Mouse (Mus musculus): ENCODE data around the gene Il11ra1. TPM values are rescaled to one million over a fixed set of nuclear protein-coding genes. Genes with fewer than 3 reads are reported as not detected.
"Not testable (repeated sequence)": the region's sequence is repeated elsewhere in the genome, so short reads cannot be mapped to it uniquely, and the experiment has no call there.

Gene Il11ra1
- polyA plus RNA-seq, 1 experiment from 2014 or later = 153 TPM

GRCm38 (mm10) chr4:41698421-41699016 lies 1.3 kb upstream of the Il11ra1 start:
- H3K36me3 ChIP-seq; H3K4me1 ChIP-seq; H3K4me3 ChIP-seq (replicated peaks); H3K9ac ChIP-seq; H3K9me3 ChIP-seq; H3K27ac ChIP-seq; ATAC-seq (ENCODE audit: insufficient read depth, low FRiP score, low read depth); H3K27me3 ChIP-seq (replicated peaks): not testable (repeated sequence)
- WGBS = 7% methylated on average over 24 of the region's 32 CpGs
- H3K4me2 ChIP-seq = 0 out of 2 replicates have a peak overlapping the region, but pooled peaks have one; percentile 25

GRCm38 (mm10) chr4:41700224-41700623 lies 435 bp downstream of the Il11ra1 start:
- not testable (repeated sequence) for ATAC-seq (ENCODE audit: insufficient read depth, low FRiP score, low read depth); H3K36me3 ChIP-seq; H3K4me2 ChIP-seq; H3K4me1 ChIP-seq; H3K9me3 ChIP-seq; H3K27ac ChIP-seq; H3K27me3 ChIP-seq (replicated peaks); H3K4me3 ChIP-seq (replicated peaks); H3K9ac ChIP-seq
- WGBS = 83% methylated on average over 4 of the region's 8 CpGs

- WGBS = 68% methylated on average over 2 of the region's 2 CpGs
- ATAC-seq (ENCODE audit: insufficient read depth, low FRiP score, low read depth); H3K27ac ChIP-seq: not testable (repeated sequence)
Observed at GRCm38 (mm10) chr4:41702226-41702625, 2.4 kb downstream of the Il11ra1 start.

DNA sequence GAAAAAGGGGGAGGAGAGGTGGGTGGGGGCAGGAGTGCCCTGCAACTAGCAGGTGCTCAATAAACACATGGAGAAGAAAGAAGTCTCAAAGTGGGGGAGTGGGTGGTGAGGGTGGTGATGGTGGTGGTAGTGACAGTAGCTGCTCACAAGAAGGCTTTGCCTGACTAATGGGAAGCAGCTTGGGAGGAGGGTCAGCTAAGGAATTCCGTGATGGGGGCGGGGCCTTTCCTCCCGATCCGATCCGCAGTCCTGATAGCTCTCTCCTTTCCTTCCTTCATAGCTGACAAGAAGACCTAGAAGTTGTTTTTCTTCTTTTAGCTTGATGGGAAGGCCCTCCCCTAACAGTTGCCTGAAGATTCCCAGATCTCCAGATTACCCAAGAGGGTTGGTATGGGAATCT lies 4.9 kb downstream of the Il11ra1 start:
- H3K27ac ChIP-seq = no peak overlapping the region
- no peak overlapping the region for H3K4me3 ChIP-seq (replicated peaks)
- no peak for ATAC-seq (ENCODE audit: insufficient read depth, low FRiP score, low read depth)
- peaks cover 9% of the 10 kb centered on the region; the same call in 1 of the 2 replicates for H3K4me1 ChIP-seq
- H3K36me3 ChIP-seq = no peaks in the 10 kb centered on the region
- H3K9ac ChIP-seq = no peak overlapping the region
- WGBS = 9% methylated on average over 5 of the region's 5 CpGs
- peaks cover 6% of the 10 kb centered on the region; the same call in 1 of the 2 replicates for H3K27me3 ChIP-seq (replicated peaks)
- no peaks in the 10 kb centered on the region for H3K9me3 ChIP-seq
- H3K4me2 ChIP-seq = no peak overlapping the region

More at GRCm38 (mm10) chr4:41702226-41702625, 2.4 kb downstream of the Il11ra1 start:
- not testable (repeated sequence) for H3K9me3 ChIP-seq; H3K4me1 ChIP-seq; H3K36me3 ChIP-seq; H3K4me2 ChIP-seq; H3K4me3 ChIP-seq (replicated peaks); H3K27me3 ChIP-seq (replicated peaks); H3K9ac ChIP-seq

- Histone ChIP-seq H3K27me3 (replicated peaks) (peaks cover 6% of the 10 kb centered on the region; the same call in 1 of the 2 replicates), H3K27ac (no peak overlapping the region), H3K9ac (no peak overlapping the region), H3K4me3 (replicated peaks) (no peak overlapping the region), H3K4me2 (no peak overlapping the region), H3K9me3 (no peaks in the 10 kb centered on the region), H3K4me1 (peaks cover 9% of the 10 kb centered on the region; the same call in 1 of the 2 replicates), H3K36me3 (no peaks in the 10 kb centered on the region)
- no peak for ATAC-seq (ENCODE audit: insufficient read depth, low FRiP score, low read depth)
- WGBS = 66% methylated on average over 19 of the region's 19 CpGs
Observed at GRCm38 (mm10) chr4:41705922-41706754, 6.3 kb downstream of the Il11ra1 start.

- H3K4me3 ChIP-seq (replicated peaks) = no peak overlapping the region
- H3K4me2 ChIP-seq = no peak overlapping the region
- H3K4me1 ChIP-seq = peaks cover 17% of the 10 kb centered on the region
- H3K36me3 ChIP-seq = no peaks in the 10 kb centered on the region
- no peak overlapping the region for H3K27ac ChIP-seq
- H3K27me3 ChIP-seq (replicated peaks) = peaks cover 6% of the 10 kb centered on the region; the same call in 1 of the 2 replicates
- WGBS = 4% methylated on average over 13 of the region's 13 CpGs
- no peak overlapping the region for H3K9ac ChIP-seq
- H3K9me3 ChIP-seq = no peaks in the 10 kb centered on the region
- ATAC-seq (ENCODE audit: insufficient read depth, low FRiP score, low read depth) = peak; percentile 51
Observed at GRCm38 (mm10) chr4:41707011-41707535, 7.3 kb downstream of the Il11ra1 start.

DNA sequence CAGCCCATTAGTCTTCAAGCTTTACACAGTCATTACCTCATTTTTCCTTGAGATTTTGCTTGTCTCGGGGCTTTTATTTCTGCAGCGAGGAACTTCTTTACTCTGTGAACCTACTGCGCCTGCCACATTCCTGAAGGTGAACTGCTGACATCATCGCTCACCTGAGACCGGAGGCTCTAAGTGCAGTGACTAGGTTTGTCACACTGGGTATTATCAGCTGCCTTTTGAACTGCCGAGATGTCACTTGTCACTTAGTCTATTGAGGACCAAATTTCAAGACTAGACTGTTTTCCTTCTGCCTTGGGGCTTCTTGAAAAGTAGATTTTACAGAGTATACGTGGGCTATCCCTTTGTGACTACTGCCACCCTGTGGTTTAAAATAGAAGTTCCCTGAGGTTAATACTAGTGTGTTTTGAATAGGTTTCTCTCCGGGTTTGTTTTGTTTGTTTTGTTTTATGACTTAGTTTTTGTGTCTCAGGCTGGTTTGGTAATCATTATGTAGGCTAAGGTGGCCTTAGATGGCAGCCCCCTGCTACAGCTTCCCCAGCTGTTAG lies 8.5 kb downstream of the Il11ra1 start:
- Histone ChIP-seq H3K9ac (no peak overlapping the region), H3K27ac (no peak overlapping the region)

GRCm38 (mm10) chr4:41710229-41710628 lies 10.4 kb downstream of the Il11ra1 start:
- Histone ChIP-seq H3K27me3 (replicated peaks) (peaks cover 6% of the 10 kb centered on the region; the same call in 1 of the 2 replicates), H3K4me3 (replicated peaks) (no peak overlapping the region), H3K4me1 (peaks cover 31% of the 10 kb centered on the region), H3K9ac (no peak overlapping the region), H3K27ac (no peak overlapping the region), H3K9me3 (no peaks in the 10 kb centered on the region), H3K4me2 (no peak overlapping the region), H3K36me3 (no peaks in the 10 kb centered on the region)
- WGBS = 50% methylated on average over 4 of the region's 4 CpGs
- no peak for ATAC-seq (ENCODE audit: insufficient read depth, low FRiP score, low read depth)

More for the DNA sequence above, 8.5 kb downstream of the Il11ra1 start:
- no peaks in the 10 kb centered on the region for H3K9me3 ChIP-seq
- whole genome bisulfite sequencing = 25% methylated on average over 8 of the region's 8 CpGs
- H3K4me3 ChIP-seq (replicated peaks) = no peak overlapping the region
- H3K27me3 ChIP-seq (replicated peaks) = peaks cover 6% of the 10 kb centered on the region; the same call in 1 of the 2 replicates
- H3K4me2 ChIP-seq = peak overlapping the region; percentile 26; the same call in 1 of the 2 replicates
- H3K4me1 ChIP-seq = peaks cover 27% of the 10 kb centered on the region
- ATAC-seq (ENCODE audit: insufficient read depth, low FRiP score, low read depth) = no peak; the same call in 1 of the 2 replicates
- no peaks in the 10 kb centered on the region for H3K36me3 ChIP-seq

- no peak for ATAC-seq (ENCODE audit: insufficient read depth, low FRiP score, low read depth)
- Histone ChIP-seq H3K9me3 (no peaks in the 10 kb centered on the region), H3K4me2 (peak overlapping the region; percentile 81), H3K27ac (no peak overlapping the region), H3K4me1 (peaks cover 28% of the 10 kb centered on the region), H3K27me3 (replicated peaks) (no peaks in the 10 kb centered on the region), H3K9ac (peak overlapping the region; percentile 92; the same call in 1 of the 2 replicates), H3K36me3 (peaks cover 4% of the 10 kb centered on the region; the same call in 1 of the 2 replicates), H3K4me3 (replicated peaks) (peak overlapping the region; percentile 82)
- WGBS = 76% methylated on average over 16 of the region's 16 CpGs
Observed at GRCm38 (mm10) chr4:41711705-41712375, 12.1 kb downstream of the Il11ra1 start.

DNA sequence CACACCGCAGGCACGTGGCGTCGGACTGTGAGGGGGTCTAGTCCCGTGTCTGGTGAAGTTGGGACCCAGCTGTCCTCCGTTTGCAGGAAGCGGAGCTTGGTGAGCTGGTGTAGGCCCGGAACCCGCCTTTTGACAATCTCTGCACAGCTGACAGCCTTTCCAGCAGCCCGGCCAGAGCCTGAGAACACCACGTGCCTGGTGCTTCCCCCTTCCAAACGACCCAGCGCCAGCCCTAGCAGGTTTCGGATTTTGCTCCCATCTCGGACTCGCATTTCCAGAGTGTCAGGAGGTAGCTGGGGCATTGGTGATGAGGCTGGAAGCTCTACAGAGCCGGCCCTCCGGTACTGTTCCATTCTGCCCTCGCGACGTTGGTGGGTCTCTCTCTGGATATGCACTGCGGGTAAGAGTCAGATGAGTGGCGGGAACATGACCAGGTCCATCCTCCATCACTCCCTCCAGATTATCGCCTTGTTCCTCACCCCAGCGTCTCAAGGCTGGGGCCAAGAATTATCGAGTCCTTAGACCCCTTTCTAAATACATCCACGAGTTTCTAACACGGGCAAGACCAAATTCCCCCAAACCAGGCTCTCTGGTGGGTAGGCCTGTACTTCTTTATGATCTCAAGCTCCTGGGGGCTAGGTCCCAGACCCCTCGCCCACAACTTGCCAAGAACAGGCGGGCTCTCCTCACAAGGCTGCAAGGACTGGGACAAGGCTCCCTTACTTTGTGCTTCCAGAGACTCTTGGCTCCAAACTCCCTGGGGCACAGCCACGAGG lies 12.8 kb downstream of the Il11ra1 start:
- Histone ChIP-seq H3K4me3 (replicated peaks) (peak overlapping the region; percentile 82), H3K36me3 (peaks cover 12% of the 10 kb centered on the region), H3K27me3 (replicated peaks) (no peaks in the 10 kb centered on the region), H3K27ac (peak overlapping the region; percentile 70; the same call in 1 of the 2 replicates), H3K9ac (peak overlapping the region; percentile 92), H3K4me1 (peaks cover 22% of the 10 kb centered on the region), H3K4me2 (peak overlapping the region; percentile 81), H3K9me3 (no peaks in the 10 kb centered on the region)
- ATAC-seq (ENCODE audit: insufficient read depth, low FRiP score, low read depth) = peak; percentile 9; the same call in 1 of the 2 replicates
- 36% methylated on average over 31 of the region's 31 CpGs for WGBS
